In the genomic region with DNA sequence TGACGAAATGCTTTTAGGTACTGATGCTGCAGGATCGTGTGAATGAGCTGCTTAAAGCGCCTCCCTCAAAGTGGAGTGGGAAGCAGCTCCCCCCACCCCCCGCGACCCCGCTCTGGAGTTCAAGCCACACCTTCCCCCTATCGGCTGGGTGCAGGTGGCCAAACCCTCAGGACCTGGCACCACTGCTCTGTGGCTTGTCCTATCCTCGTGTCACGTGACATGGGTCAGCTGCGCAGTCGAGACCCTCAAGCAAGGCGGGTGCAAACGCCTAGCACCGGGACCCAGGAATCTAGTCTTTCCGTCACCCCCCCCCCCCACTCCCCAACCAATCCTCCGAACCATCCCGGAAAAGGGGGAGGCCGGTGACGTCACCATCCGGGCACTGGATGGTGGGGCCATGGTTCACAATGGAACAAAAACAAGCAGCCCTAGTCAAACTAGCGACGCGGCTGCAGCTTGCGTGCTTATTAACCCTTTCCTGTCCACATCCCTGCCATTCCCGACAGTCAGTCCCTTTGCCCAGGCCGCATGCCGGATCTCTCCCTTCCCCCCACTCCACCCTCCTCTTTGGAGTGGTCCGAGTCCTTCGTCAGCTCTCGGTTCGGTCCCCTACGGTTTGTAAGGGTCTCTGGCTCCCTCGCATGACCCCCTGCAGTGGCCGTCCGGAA, we compare ENCODE assay signal across 8 mouse cellular contexts. TPM values are rescaled to one million over a fixed set of nuclear protein-coding genes. Genes with fewer than 3 reads are reported as not detected.
A peak's percentile ranks its signal among the peaks of the same experiment; 100 is the strongest.
DNase-seq lines count a peak whose midpoint lies in the region; ATAC-seq and TF ChIP-seq lines count a peak whose summit lies in the region.

No protein-coding gene starts in this region.

- intact Hi-C loops in gastrocnemius, adult 2 months (cut with DNase I) = loop anchor here (1.0 to 5.0 kb wide), 3 partner anchors 28 to 393 kb away; no protein-coding TSS in a partner anchor

- peak overlapping the region; percentile 55 for H3K4me2 ChIP-seq in hindbrain, postnatal 0 days (ENCODE audit: low read depth, low read length)

- WGBS in hindbrain, postnatal 0 days = 32% methylated on average over 35 of the region's 35 CpGs

- no peaks in the 10 kb centered on the region for H3K9me3 ChIP-seq in hindbrain, postnatal 0 days (ENCODE audit: low read length)
- H3K9me3 ChIP-seq in megakaryocyte, embryonic 14.5 days = peaks cover 15% of the 10 kb centered on the region

- no peaks in the 10 kb centered on the region for H3K4me1 ChIP-seq in hindbrain, postnatal 0 days (ENCODE audit: insufficient read depth, low read length)
- H3K4me1 ChIP-seq in megakaryocyte, embryonic 14.5 days = peaks cover 3% of the 10 kb centered on the region; the same call in 1 of the 2 replicates

- peak overlapping the region; percentile 90 for H3K9ac ChIP-seq in hindbrain, postnatal 0 days (replicated peaks; ENCODE audit: low read length)

- ATAC-seq in common myeloid progenitor, adult 5-6 weeks (replicated peaks; ENCODE audit: low read depth, poor library complexity, severe bottlenecking) = peak; percentile 62
- peak; percentile 91 for ATAC-seq in hindbrain, postnatal 0 days

- no peaks in the 10 kb centered on the region for H3K36me3 ChIP-seq in hindbrain, postnatal 0 days (ENCODE audit: insufficient read depth, low read length)
- no peaks in the 10 kb centered on the region for H3K36me3 ChIP-seq in megakaryocyte, embryonic 14.5 days (replicated peaks; ENCODE audit: low read length)

- H3K4me3 ChIP-seq in gastrocnemius, adult 2 months = peak overlapping the region; percentile 90
- H3K4me3 ChIP-seq in hindbrain, postnatal 0 days (ENCODE audit: low read length) = peak overlapping the region; percentile 67
- H3K4me3 ChIP-seq in megakaryocyte, embryonic 14.5 days (replicated peaks) = peak overlapping the region; percentile 95

- DNase-seq in ZHBTc4 (ENCODE audit: low read depth, low spot score) = peak; percentile 95
- DNase-seq in gastrocnemius, adult 2 months = peak; percentile 92
- peak; percentile 96 for DNase-seq in hindbrain, postnatal 0 days (ENCODE audit: low spot score)
- peak; percentile 87 to 95 for DNase-seq in left cerebral cortex, adult 9 months (ENCODE audit: low spot score in 2 of 2)
- DNase-seq in right cerebral cortex, postnatal 10 days (ENCODE audit: low spot score in 2 of 2) = peak; percentile 97
- DNase-seq in urinary bladder, postnatal 36 days (ENCODE audit: low spot score in 2 of 2) = peak; percentile 69 to 90

- peak overlapping the region; percentile 98 for H3K27ac ChIP-seq in gastrocnemius, adult 2 months
- peak overlapping the region; percentile 96 for H3K27ac ChIP-seq in hindbrain, postnatal 0 days

- H3K27me3 ChIP-seq in hindbrain, postnatal 0 days (ENCODE audit: insufficient read depth, low read length) = no peaks in the 10 kb centered on the region; the same call in 1 of the 2 replicates
- peaks cover 9% of the 10 kb centered on the region for H3K27me3 ChIP-seq in megakaryocyte, embryonic 14.5 days (replicated peaks)

- TF ChIP-seq CTCF in gastrocnemius, adult 2 months (IDR thresholded peaks at IDR 0.05) = no peak
- no peak for TF ChIP-seq CTCF in hindbrain, postnatal 0 days (IDR thresholded peaks at IDR 0.05; ENCODE audit: low read depth)

RNA-seq across cellular contexts. Expression of a gene that starts 0.6 kb away (rescaled TPM):
- total RNA-seq in common myeloid progenitor, adult 5-6 weeks (2017) = 148 and 154 TPM in 2 replicates
- total RNA-seq in gastrocnemius, adult 2 months (2021) = 100 to 1,000 TPM; 130 to 150 TPM
- 259 and 270 TPM in 2 replicates for total RNA-seq in hindbrain, postnatal 0 days (2014; rRNA removed)
- 28.2 and 29.0 TPM in 2 replicates for polyA plus RNA-seq in hindbrain, postnatal 0 days (2015; fragmentation: Nextera tagmentation; extraction: Ambion mirVana)
- 0.97 TPM in 1 of 2 replicates, not detected in the other for polyA plus RNA-seq in megakaryocyte, embryonic 14.5 days (2012; ENCODE audit: insufficient read depth, low replicate concordance)

Comparison
In these comparisons a context has a peak if more than half of its experiments do, and no peak if none do; other contexts are left out.
1. Peak in every context shown above with its lines: DNase-seq, ATAC-seq, H3K4me3 ChIP-seq and H3K27ac ChIP-seq.